Mouse (Mus musculus) liver, embryonic 12.5 days (tissue): Measurements from ENCODE around the gene Aanat. TPM values are rescaled to one million over a fixed set of nuclear protein-coding genes. Genes with fewer than 3 reads are reported as not detected.
"Not testable (repeated sequence)": the region's sequence is repeated elsewhere in the genome, so short reads cannot be mapped to it uniquely, and the experiment has no call there.

ENCODE experiments used
- ATAC-seq: fragments of 200-750 bp; cut with Nextera tagmentation; 2 replicates; pipeline ENCODE4 v1.8.0; 2017; ENCODE audit warnings: moderate number of reproducible peaks, mild to moderate bottlenecking, moderate library complexity
- H3K27ac ChIP-seq: fragments of 300-500 bp; sonication (generic); 2 replicates; pipeline ENCODE4 v1.5.1; 2016; ENCODE audit warnings: mild to moderate bottlenecking
- H3K27me3 ChIP-seq: fragments of 300-500 bp; sonication (generic); replicated peaks from 2 replicates; pipeline ENCODE4 v1.6.1; 2016; ENCODE audit warnings: mild to moderate bottlenecking, moderate library complexity
- H3K36me3 ChIP-seq: fragments of 300-500 bp; sonication (generic); 2 replicates; pipeline ENCODE4 v1.6.1; 2016; ENCODE audit warnings: mild to moderate bottlenecking, moderate library complexity
- H3K4me1 ChIP-seq: fragments of 300-500 bp; sonication (generic); 2 replicates; pipeline ENCODE4 v1.6.1; 2016
- H3K4me2 ChIP-seq: fragments of 300-500 bp; sonication (generic); 2 replicates; pipeline ENCODE4 v1.6.1; 2016; ENCODE audit warnings: mild to moderate bottlenecking, moderate library complexity
- H3K4me3 ChIP-seq: fragments of 300-500 bp; sonication (generic); 2 replicates; pipeline ENCODE4 v1.5.1; 2016; ENCODE audit warnings: mild to moderate bottlenecking, moderate library complexity
- H3K9ac ChIP-seq: fragments of 300-500 bp; sonication (generic); 2 replicates; pipeline ENCODE4 v1.6.1; 2016; ENCODE audit warnings: mild to moderate bottlenecking, moderate library complexity
- H3K9me3 ChIP-seq: fragments of 300-500 bp; sonication (generic); replicated peaks from 2 replicates; pipeline ENCODE4 v1.6.1; 2016; ENCODE audit warnings: mild to moderate bottlenecking, moderate library complexity
- WGBS: fragments of 180-500 bp; shearing (Covaris S2); methylation state at CpG from one replicate; pipeline ENCODE4 v1.1.7; 2016; ENCODE audit not compliant: insufficient replicate concordance; 5-methylcytosine and 5-hydroxymethylcytosine counted together
- polyA plus RNA-seq: library from polyadenylated mRNA; unstranded; fragments of >200 nt; fragmentation: Nextera tagmentation; extraction: Ambion mirVana; gene quantifications from 2 replicates; pipeline ENCODE4 v1.2.1, GENCODE M21; 2016

The Aanat gene
- polyA plus RNA-seq, 1 experiment from 2014 or later, result not detected

GRCm38 (mm10) chr11:116596766-116597165 is 10.5 kb downstream of the Aanat start:
- Histone ChIP-seq H3K36me3 (peaks cover 51% of the 10 kb centered on the region), H3K4me3 (no peak overlapping the region), H3K9ac (no peak overlapping the region), H3K9me3 (no peaks in the 10 kb centered on the region), H3K27me3 (0 out of 2 replicates have a peak, but pooled peaks cover 19% of the 10 kb centered on the region), H3K4me2 (no peak overlapping the region), H3K4me1 (peaks cover 4% of the 10 kb centered on the region; the same call in 1 of the 2 replicates), H3K27ac (no peak overlapping the region)
- WGBS, result 85% methylated on average over 19 of the region's 19 CpGs
- no peak for ATAC-seq

- H3K9ac ChIP-seq, result no peak overlapping the region
- H3K27me3 ChIP-seq, result 0 out of 2 replicates have a peak, but pooled peaks cover 19% of the 10 kb centered on the region
- no peak overlapping the region for H3K4me3 ChIP-seq
- H3K4me2 ChIP-seq, result no peak overlapping the region
- WGBS, result 87% methylated on average over 8 of the region's 8 CpGs
- ATAC-seq, result no peak
- H3K27ac ChIP-seq, result no peak overlapping the region
- no peaks in the 10 kb centered on the region for H3K4me1 ChIP-seq
- H3K9me3 ChIP-seq, result no peaks in the 10 kb centered on the region
- H3K36me3 ChIP-seq, result peaks cover 65% of the 10 kb centered on the region
Observed at GRCm38 (mm10) chr11:116598193-116598592, 12.0 kb downstream of the Aanat start.

GRCm38 (mm10) chr11:116599230-116599629 is 13.0 kb downstream of the Aanat start:
- no peak overlapping the region for H3K27ac ChIP-seq
- H3K4me2 ChIP-seq, result no peak overlapping the region
- no peak overlapping the region for H3K4me3 ChIP-seq
- no peaks in the 10 kb centered on the region for H3K9me3 ChIP-seq
- 0 out of 2 replicates have a peak, but pooled peaks cover 16% of the 10 kb centered on the region for H3K27me3 ChIP-seq
- ATAC-seq, result no peak
- WGBS, result 87% methylated on average over 15 of the region's 15 CpGs
- H3K9ac ChIP-seq, result no peak overlapping the region
- peaks cover 76% of the 10 kb centered on the region for H3K36me3 ChIP-seq
- H3K4me1 ChIP-seq, result no peaks in the 10 kb centered on the region

GRCm38 (mm10) chr11:116601166-116601565 is 14.9 kb downstream of the Aanat start:
- Histone ChIP-seq H3K27me3 (0 out of 2 replicates have a peak, but pooled peaks cover 12% of the 10 kb centered on the region), H3K4me2 (no peak overlapping the region), H3K36me3 (peaks cover 95% of the 10 kb centered on the region), H3K9ac (no peak overlapping the region), H3K4me1 (no peaks in the 10 kb centered on the region), H3K9me3 (no peaks in the 10 kb centered on the region), H3K27ac (no peak overlapping the region), H3K4me3 (no peak overlapping the region)
- no peak for ATAC-seq
- 92% methylated on average over 8 of the region's 8 CpGs for WGBS

GRCm38 (mm10) chr11:116602043-116602442 is 15.8 kb downstream of the Aanat start:
- Histone ChIP-seq H3K4me2 (no peak overlapping the region), H3K36me3 (peaks cover 97% of the 10 kb centered on the region), H3K27me3 (0 out of 2 replicates have a peak, but pooled peaks cover 5% of the 10 kb centered on the region), H3K4me1 (peaks cover 2% of the 10 kb centered on the region; the same call in 1 of the 2 replicates), H3K9me3 (no peaks in the 10 kb centered on the region), H3K9ac (no peak overlapping the region), H3K4me3 (no peak overlapping the region), H3K27ac (no peak overlapping the region)
- ATAC-seq, result no peak
- 86% methylated on average over 8 of the region's 8 CpGs for whole genome bisulfite sequencing

- Histone ChIP-seq H3K4me3 (no peak overlapping the region), H3K9ac (no peak overlapping the region), H3K9me3 (no peaks in the 10 kb centered on the region), H3K4me2 (no peak overlapping the region), H3K4me1 (peaks cover 6% of the 10 kb centered on the region; the same call in 1 of the 2 replicates), H3K36me3 (peaks cover 99% of the 10 kb centered on the region), H3K27ac (no peak overlapping the region), H3K27me3 (no peaks in the 10 kb centered on the region)
- ATAC-seq, result peak; percentile 17; the same call in 1 of the 2 replicates
- 85% methylated on average over 10 of the region's 10 CpGs for WGBS
Observed at GRCm38 (mm10) chr11:116603339-116603738, 17.1 kb downstream of the Aanat start.

- no peaks in the 10 kb centered on the region for H3K9me3 ChIP-seq
- H3K4me2 ChIP-seq, result no peak overlapping the region
- H3K27me3 ChIP-seq, result no peaks in the 10 kb centered on the region
- H3K36me3 ChIP-seq, result peaks cover 99% of the 10 kb centered on the region
- peaks cover 10% of the 10 kb centered on the region for H3K4me1 ChIP-seq
- no peak overlapping the region for H3K27ac ChIP-seq
- ATAC-seq, result no peak
- WGBS, result 85% methylated on average over 12 of the region's 12 CpGs
- no peak overlapping the region for H3K9ac ChIP-seq
- no peak overlapping the region for H3K4me3 ChIP-seq
Observed at GRCm38 (mm10) chr11:116604097-116604496, 17.9 kb downstream of the Aanat start.

GRCm38 (mm10) chr11:116607717-116608116 is 21.5 kb downstream of the Aanat start:
- Histone ChIP-seq H3K27me3 (no peaks in the 10 kb centered on the region), H3K4me2 (no peak overlapping the region), H3K9me3 (no peaks in the 10 kb centered on the region), H3K36me3 (peaks cover 77% of the 10 kb centered on the region), H3K9ac (no peak overlapping the region), H3K4me1 (peaks cover 37% of the 10 kb centered on the region), H3K27ac (no peak overlapping the region), H3K4me3 (no peak overlapping the region)
- 77% methylated on average over 3 of the region's 3 CpGs for WGBS
- no peak for ATAC-seq

- Histone ChIP-seq H3K9ac (no peak overlapping the region), H3K27me3 (no peaks in the 10 kb centered on the region), H3K4me3 (no peak overlapping the region), H3K4me2 (no peak overlapping the region), H3K27ac (no peak overlapping the region), H3K4me1 (peaks cover 61% of the 10 kb centered on the region), H3K9me3 (no peaks in the 10 kb centered on the region), H3K36me3 (peaks cover 53% of the 10 kb centered on the region)
- ATAC-seq, result no peak
- WGBS, result 85% methylated on average over 15 of the region's 15 CpGs
Observed at GRCm38 (mm10) chr11:116609965-116610630, 23.9 kb downstream of the Aanat start.

GRCm38 (mm10) chr11:116611168-116611567 is 24.9 kb downstream of the Aanat start:
- not testable (repeated sequence) for H3K4me2 ChIP-seq, H3K9ac ChIP-seq, H3K27me3 ChIP-seq, H3K9me3 ChIP-seq, H3K4me3 ChIP-seq, ATAC-seq, H3K27ac ChIP-seq
- peaks cover 43% of the 10 kb centered on the region for H3K36me3 ChIP-seq
- 67% methylated on average over 9 of the region's 9 CpGs for WGBS
- H3K4me1 ChIP-seq, result peaks cover 72% of the 10 kb centered on the region

GRCm38 (mm10) chr11:116611883-116612282 is 25.7 kb downstream of the Aanat start:
- Histone ChIP-seq H3K9ac (no peak overlapping the region), H3K4me1 (peaks cover 78% of the 10 kb centered on the region), H3K36me3 (peaks cover 35% of the 10 kb centered on the region), H3K4me2 (no peak overlapping the region), H3K27ac (peak overlapping the region; percentile 43; the same call in 1 of the 2 replicates), H3K27me3 (no peaks in the 10 kb centered on the region), H3K9me3 (no peaks in the 10 kb centered on the region), H3K4me3 (no peak overlapping the region)
- 78% methylated on average over 9 of the region's 9 CpGs for WGBS
- ATAC-seq, result no peak

GRCm38 (mm10) chr11:116612554-116612953 is 26.3 kb downstream of the Aanat start:
- Histone ChIP-seq H3K27ac (peak overlapping the region; percentile 70), H3K9me3 (no peaks in the 10 kb centered on the region), H3K36me3 (peaks cover 29% of the 10 kb centered on the region), H3K9ac (peak overlapping the region; percentile 31), H3K4me3 (no peak overlapping the region), H3K27me3 (no peaks in the 10 kb centered on the region), H3K4me1 (peaks cover 80% of the 10 kb centered on the region), H3K4me2 (peak overlapping the region; percentile 30; the same call in 1 of the 2 replicates)
- peak; percentile 60 for ATAC-seq
- 84% methylated on average over 1 of the region's 1 CpGs for WGBS
